Mouse (Mus musculus) layer of hippocampus, adult 8-10 months (tissue): ENCODE measurements at regions not wholly inside any gene's neighbourhood (a gene's known extent, or its start where the extent isn't known, plus 50 kb on each side); places are given as distances from the start of the nearest gene placed in this dataset.
"Not testable (repeated sequence)": the region's sequence is repeated elsewhere in the genome, so short reads cannot be mapped to it uniquely, and the experiment has no call there.

Experiments
- DNase-seq, 2 experiments: peaks; one replicate each; pipeline ENCODE4 v3.0.0; 2022; ENCODE audit warnings: low spot score in 2 of 2

DNA sequence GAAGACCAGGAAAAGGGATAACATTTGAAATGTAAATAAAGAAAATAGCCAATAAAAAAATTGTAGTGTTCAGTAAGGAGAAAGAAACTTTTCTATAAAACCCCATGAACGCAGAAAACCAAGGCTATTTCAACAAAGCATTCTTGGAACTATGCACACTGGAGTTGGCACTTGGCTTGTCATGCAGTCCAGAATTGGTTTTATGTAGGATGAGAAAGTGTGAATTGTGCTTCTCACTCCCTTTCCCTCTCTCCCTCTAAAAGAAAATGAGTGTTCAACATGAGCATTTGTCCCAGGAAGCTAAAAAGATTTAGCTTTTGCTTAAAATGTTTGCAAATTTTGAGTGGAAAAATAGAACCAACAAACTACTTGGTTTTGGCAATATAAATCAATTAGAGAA is 841.6 kb upstream of the Adam24 start:
- DNase-seq = no peak

DNA sequence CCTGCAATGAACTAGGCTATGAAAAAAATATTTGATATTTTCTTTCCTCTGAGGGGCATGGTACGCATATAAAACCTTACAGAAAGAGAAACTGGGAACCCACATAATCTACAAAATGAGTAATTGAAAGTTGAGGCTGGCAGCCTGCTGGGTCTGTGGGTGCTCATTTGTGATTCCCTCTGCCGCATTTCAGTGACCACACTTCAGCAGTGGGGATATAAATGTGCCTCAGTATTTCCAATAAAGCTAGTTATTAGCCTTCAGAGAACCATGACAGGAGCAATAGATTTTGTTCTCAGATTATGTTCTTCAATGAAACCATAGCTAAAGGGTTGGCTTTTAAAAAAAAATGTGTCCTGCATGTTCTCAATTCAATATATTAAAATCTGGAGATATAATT is 828.0 kb upstream of the Adam24 start:
- no peak for DNase-seq

DNA sequence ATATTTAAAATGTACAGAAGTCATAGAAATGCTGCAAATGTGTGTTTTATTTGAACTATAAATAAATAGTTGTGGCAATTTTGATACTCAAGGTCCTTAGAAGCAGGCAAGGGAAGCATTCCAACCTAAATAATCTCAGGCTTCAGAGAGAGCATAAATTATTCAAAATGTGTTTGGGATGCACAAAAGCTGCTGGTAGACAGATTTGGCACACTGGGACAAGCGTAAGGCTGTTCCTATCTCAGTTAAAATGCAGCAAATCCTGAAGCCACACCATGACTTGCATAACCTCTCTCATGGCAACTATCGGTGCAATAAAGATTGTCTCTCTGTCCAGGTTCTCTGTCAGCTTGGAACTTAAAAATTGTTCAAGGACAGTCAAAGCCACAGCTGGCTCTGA is 812.3 kb upstream of the Adam24 start:
- DNase-seq = no peak

DNA sequence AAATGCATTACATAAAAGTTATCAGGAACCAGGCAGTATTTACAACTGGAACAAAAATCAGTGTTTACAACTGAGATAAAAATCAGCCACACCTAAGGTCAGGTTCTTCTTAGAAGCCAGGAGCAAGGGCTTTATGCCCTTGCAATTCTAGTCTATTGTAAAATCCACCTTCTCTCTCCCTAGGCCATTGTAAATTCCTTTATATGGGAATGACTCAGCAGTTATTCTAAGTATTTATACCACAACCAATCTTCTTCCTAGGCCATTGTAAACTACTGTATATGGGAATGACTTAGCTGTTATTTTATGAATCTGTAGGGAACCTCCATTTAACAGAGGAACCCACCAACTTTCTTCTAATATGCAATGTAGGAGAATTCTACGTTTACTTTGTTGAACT is 772.6 kb upstream of the Adam24 start:
- no peak for DNase-seq

DNA sequence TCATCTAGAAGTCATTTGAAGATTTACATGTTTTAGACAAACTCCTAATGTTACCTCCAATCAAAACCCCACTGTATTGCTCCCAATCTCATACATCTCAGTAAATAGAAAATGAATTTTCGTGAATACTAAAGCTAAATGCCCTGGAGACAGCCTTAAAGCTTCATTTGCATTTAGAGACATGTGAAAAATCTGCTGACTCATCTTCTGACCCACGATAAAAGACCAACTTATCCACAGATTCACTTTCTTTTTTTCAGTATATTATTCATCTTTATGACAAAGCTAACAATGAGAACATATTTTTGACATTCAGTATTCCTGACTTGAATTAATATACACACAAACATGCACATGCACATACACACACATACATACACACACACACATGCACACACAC is 762.0 kb upstream of the Adam24 start:
- DNase-seq = no peak

DNA sequence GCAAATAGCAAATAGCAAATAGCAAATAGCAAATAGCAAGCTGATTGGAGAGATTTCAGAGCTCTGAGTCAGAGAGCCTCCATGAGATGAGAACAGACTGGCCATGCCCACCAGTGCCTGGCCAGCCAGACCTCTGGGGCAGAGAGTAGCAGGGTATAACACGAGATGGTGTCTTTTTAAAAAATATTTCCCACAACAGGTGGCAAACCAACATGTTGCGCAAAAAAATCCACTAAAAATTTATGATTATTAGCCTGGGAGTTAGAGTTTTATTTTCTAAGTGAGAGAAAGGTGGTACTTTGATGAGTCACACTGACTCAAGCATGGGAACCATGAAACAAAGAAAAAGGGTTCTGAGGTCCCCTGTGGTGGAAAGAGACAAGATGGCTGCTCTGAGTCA is 753.5 kb upstream of the Adam24 start:
- no peak for DNase-seq

DNA sequence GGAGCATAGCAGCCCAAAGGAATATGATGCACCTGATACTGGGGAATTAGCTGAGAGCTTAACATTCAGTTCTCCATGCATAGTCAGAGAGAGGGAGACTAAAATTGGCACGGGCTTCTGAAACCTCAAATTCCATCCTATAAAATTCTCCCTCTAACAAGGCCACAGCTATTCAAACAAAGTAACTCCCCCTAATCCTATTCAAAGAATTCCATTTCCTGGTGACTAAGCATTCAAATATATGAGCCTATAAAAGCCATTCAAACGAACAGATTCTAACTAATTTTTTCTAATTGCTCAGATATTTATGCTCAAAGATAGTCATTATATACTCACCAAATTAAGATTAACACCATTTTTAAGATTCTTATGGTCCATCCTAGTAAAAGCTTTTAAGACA is 751.1 kb upstream of the Adam24 start:
- DNase-seq = no peak

DNA sequence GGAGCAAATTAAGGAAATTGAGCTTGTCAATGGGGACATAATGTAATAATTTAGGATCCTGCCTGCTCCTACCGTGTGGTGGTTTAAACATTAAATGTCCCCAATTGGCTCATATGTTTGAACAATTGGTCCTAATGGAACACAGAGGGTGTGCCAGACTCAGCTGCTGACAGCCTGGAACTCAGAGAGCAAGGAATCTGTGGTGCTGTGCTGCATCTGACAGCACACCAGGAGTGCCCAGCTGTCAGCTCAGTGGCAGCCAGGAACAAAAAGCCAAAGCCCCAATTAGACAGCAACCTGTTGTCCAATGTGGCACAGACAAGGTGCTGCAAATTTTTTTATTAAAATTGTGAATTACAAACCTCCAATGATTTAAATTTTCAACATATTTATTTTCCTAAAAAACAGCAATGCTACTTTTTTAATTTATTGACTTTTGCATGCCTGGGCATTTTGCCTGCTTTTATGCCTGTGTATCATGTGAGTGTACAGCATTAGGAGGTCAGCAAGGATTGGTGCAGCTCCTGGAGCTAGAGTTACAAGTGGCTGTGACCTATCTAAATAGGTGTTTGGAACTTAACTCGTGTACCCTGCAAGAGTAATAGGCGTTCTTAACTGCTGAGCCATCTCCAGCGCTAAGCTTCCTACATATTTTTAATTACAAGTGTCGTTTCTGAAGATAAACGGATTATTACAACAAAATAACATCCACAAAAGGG is 724.5 kb upstream of the Adam24 start:
- DNase-seq = peak; percentile 38 to 56

DNA sequence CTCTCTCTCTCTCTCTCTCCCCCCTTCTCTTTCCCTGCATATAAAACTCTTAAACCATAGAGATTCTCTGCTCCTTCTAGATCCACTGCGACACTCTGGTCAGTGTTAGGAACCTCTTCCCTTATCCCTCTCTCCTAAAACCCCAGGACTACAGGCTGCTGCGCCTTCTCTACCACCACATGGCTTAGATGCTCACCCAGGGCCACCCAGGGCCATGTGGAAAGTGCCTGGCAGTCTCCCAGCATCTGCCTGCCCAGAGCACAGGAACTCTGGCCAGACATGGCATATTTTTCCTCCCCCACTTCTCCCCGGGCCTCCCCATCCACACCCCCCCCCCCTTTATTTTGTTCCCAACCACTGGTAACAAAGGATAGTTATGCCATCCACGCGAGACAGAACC is 720.4 kb upstream of the Adam24 start:
- no peak for DNase-seq

DNA sequence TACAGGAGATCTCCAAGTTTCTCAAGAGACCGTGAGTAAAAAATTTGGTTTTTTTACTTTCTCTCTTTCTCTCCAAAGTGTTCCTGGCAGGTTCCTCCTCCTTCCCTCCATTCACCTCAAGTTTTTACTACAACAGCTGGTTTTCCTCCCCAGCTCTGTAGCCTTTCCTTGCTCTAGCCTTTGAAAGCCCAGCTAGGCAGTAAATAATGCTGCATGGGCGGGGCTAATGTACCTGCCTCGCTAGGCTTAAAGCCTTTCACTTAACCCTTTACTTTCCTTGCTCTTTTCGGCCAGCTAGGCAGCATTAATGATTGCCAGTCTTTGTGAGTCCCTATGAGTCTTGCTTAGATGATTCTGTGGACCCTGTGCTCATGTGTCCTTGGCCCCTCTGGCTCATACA is 720.0 kb upstream of the Adam24 start:
- no peak for DNase-seq

DNA sequence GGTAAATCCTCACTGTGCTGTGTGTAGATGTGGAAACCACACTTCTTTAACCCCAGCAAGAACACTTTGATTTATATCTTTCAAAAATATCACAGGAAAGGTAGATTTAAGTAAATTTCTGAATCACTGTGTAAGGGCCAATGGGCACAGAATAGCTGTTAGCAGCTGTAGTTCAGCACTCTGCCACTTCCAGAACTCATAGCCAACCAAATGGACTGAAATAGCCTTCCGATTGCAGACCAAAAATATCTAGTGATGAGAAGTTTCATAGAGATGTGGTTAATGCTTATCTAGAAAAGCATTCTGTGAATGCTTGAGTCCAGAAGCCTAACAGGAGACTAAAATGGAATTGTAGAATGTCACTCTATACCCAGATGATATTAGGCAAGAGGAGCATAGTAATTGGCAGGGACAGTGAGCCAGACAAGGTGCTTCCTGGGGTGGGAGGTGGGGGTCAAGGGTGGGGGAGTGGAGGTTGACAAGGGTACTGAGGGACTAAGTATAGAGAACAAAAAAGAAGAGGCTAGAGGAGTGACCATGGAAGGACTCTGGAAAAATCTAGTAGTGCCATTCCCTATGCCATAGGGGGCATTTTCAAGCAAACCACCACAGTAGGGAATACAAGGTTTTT is 669.6 kb upstream of the Adam24 start:
- no peak for DNase-seq

DNA sequence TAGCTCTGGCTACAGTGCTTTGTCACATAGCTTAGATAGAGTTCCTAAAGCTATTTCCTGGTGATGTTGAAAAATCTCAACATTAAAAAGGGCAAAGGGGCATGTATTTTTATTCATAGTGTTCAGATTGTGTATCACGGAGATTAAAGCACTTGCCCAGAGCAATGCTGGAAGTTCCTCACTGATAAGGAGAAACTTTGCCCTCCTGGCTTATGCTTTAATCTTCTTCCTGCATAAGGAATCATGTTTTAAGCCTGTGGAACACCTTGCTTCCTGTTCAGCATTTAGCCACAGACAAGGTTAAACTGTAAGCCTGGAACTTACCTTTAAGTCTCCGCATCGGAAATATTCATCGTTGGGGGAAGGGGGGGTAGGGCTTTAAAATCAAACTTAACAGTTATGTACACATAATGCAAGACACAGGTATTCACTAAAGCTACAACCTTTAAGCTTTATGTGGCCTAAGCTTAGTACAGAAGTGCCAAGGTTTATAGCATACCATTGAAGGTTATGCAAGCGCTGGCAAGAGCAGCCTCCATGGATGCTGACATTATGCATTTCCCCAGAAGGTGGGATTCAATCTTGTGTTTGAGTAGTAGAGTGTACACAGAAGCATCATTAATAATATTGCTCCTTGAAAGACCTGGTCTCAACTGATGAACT is 655.5 kb upstream of the Adam24 start:
- DNase-seq = no peak

DNA sequence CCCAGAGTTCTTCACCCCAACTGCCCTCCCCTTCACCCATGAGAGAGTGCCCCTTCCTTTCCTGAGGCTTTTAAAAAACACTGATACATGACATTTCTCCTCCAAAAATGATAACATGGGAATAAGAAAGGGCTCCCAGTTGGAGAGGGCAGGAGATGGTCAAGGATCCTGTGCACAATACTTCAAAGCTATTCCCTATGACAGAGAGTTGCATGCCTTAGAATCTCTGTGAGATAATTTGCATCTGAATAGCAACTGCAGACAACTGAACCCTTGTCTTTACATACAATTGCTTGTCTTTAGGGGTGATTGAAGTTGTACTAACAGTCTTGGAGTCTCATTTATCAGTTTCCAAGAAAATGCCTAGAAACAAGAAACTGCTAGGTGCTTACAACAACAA is 610.7 kb upstream of the Adam24 start:
- DNase-seq = no peak

DNA sequence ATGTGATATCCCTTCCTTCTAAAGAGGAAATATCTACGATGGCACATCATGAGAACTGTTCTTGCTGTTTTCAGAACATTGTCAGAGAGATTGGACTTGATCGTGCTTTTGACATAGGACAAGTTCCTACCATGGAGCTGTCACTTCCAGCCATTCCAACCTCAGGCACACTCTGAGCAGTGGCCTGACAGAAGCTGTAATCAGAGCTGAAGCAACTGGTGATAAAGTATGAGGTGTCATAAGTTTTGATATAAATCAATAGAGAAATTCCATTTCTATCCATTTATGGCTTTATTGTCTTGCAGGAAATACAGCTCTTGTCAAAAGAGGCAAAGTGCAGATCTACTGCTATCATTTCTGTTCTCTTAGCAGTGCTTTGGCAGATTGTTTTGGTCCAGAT is 603.7 kb upstream of the Adam24 start:
- no peak for DNase-seq

DNA sequence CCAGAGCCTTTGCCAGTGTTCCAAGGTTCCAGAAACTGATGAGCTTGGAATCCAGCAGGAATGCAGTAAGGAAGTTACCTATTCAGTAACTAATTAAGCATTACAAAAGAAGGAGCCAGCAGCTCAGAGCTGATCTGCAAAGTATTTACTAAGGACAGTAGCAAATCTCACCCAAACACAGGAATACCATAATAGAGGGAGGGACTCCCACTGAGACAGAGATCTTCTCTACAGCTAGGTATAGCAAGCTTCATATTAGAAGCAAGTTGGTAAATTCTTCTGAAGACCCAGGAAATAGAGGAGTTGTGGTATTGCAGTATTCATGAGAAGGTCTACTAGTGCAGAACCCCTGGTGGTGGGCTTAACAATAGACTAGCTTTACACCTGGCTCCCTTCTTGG is 593.9 kb upstream of the Adam24 start:
- not testable (repeated sequence) for DNase-seq

DNA sequence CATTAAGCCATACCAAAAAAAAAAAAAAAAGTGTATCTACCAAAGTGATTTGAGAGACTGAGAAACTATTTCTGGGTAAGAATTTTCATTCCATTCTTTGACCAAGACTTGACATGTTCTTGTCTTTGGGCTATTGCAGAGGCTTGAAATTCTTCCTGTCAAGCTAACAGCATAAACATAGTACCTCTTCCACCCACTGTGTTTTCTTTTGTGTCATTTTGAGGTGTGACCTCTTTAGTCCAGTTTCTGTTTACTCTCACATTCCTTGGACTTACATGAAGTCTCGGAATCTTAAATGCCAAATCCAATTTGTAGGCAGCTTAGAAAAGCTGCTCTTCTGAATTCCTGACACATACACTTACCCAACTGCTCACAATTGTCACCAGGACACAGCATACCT is 590.7 kb upstream of the Adam24 start:
- no peak for DNase-seq

DNA sequence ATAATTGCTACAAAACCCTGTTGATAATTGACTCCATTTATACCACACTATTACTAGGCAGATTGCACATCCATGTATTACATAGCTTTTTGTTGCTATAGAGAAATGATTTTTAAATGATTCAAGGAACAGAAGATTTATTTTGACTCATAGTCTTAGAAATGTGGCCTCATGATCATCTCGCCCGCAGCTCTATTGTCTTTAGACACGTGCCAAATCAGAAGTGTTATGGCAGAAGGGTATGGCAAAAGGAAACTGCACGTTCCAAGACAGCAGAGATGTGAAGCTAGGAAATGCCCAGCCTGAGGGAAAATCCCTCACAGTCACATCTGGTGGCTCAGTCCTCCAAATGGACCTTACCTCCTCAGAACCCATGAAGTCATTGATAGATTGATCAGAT is 585.5 kb upstream of the Adam24 start:
- no peak for DNase-seq

DNA sequence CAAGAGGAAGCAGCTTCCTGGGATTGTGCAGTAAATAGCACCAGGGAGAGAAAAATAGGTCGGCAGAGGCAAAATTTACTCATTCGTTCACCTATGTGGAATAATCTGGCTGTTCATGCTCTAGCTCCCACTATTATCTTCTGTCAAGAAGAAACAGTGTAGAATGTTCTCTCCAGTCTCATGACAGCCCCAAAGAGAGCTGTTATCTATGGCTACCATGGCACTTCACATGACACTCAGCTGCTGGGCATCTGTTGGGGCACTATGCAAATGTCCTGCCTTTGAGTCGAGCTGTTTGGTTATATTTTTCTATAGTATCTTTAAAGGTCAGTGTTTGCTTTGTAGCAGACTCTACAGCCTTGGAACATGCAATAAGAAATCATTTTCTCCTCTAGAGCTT is 550.5 kb upstream of the Adam24 start:
- no peak for DNase-seq

DNA sequence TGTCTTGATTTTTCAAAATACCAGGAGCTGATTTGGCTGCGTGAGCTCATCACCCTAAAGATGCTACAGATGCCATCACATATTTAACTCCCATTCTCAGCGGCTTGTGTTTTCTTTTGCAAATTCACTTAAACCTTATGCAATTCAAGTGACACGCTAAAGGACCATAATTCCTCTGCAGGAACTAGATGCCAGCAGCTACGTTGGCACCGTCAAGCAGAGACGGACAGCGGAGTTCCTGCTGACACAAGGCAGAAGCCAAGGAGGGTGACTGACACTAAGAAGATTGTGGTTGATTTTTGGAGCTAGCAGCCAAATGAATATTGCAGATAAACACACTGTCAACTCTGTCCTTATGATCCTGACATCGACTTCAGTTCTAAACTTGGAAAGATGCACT is 547.7 kb upstream of the Adam24 start:
- DNase-seq = no peak

DNA sequence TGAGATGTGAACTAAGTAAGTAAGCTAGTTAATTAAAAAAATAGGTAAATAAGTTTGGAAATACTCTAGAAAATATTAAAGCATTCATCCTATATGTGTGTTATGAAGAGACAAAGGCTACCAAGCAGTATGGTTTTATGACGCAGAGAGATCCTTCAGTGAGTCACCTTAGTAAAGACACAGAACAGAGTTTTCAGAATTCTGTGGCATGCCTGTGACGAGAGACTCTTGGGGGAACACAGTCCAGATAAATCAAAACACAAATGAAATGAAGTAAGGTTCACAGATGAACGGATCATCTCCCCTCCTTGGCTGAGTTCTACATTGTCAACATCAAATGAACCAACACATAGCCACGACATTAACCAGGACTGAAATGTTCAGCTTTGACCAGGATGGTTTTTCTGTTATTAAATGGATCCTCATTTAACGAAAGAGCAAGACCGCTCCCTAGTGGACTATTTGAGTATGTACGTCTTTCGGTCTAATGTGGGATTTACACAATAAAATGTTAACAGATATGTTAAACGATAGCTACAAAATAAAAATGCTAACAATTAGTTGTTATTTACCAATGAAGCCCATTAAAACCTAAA is 542.1 kb upstream of the Adam24 start:
- peak; percentile 13 to 36 for DNase-seq

DNA sequence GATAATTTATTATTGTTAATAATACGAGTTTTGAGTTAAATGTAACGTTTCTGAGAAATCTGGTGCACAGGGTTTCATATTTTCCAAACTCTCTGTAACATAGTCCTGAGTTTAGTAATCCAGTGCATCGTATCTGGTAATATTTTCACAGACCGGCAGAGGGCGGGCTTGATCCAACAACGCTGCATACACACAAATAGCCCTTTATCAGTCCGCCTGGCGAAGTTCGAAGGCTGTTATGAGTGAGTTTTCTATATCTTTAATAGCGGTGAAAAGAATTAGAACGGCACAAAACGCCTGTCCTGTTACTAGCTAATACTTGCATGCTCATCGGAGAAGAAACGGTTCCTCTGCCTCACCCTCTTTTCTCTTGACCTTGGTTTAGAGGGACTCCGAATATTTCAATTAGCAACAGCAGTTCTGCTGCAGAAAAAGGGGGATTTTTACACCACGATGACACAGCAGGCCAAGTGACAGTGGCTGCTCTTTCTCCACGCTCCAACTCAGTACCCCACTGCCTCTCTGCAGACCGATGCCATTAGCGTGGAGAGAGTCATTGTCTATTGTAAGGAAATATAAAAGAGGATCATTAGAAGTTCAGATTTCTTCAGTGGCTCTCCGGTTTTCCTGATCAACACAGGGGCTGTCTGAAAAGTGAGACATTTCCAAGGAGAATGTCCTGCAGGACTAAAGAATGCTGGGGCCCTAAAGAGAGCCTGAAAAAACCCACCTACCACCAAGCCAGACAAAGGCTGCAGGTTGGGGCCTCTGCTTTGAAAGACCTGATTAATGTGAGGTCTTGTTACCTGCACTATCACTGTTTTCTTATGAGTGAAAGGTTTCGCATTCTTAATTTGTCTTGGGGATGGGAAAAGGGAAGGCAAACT is 523.7 kb upstream of the Adam24 start:
- peak; percentile 27 to 82 for DNase-seq

DNA sequence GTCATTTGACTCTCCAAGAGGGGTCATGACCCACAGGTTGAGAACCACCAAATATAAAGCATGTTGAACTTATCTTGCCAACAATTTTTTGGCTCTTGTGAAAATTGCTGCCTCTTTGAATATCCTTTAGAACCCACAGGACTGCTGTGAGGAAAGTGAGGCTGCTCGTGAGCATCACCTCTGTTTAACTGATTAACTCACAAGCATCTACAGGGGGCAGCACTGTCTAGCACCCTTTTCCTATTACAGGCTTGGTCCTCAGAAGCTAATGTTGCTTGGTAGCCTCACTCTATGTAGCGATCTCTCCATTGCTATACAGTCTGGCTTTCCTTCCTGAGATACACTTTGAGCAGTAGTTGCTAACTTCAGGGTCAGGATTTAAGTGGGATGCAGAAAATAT is 522.4 kb upstream of the Adam24 start:
- no peak for DNase-seq
